Mouse (Mus musculus) sigmoid colon, adult 10 weeks (tissue): ENCODE measurements around the gene Rnf6. TPM values are rescaled to one million over a fixed set of nuclear protein-coding genes. Genes with fewer than 3 reads are reported as not detected.

Experiments used
- polyA plus RNA-seq: library from polyadenylated mRNA; stranded (reverse); fragments of 350-450 nt; fragmentation: Illumina TruSeq; extraction: RNeasy Lipid Tissue Mini Kit (QIAGEN cat#74804); gene quantifications from one replicate; pipeline ENCODE4 v1.2.3, GENCODE M21; 2014; ENCODE audit warnings: low read depth, low replicate concordance

Gene Rnf6
- polyA plus RNA-seq = 83.7 TPM

DNA sequence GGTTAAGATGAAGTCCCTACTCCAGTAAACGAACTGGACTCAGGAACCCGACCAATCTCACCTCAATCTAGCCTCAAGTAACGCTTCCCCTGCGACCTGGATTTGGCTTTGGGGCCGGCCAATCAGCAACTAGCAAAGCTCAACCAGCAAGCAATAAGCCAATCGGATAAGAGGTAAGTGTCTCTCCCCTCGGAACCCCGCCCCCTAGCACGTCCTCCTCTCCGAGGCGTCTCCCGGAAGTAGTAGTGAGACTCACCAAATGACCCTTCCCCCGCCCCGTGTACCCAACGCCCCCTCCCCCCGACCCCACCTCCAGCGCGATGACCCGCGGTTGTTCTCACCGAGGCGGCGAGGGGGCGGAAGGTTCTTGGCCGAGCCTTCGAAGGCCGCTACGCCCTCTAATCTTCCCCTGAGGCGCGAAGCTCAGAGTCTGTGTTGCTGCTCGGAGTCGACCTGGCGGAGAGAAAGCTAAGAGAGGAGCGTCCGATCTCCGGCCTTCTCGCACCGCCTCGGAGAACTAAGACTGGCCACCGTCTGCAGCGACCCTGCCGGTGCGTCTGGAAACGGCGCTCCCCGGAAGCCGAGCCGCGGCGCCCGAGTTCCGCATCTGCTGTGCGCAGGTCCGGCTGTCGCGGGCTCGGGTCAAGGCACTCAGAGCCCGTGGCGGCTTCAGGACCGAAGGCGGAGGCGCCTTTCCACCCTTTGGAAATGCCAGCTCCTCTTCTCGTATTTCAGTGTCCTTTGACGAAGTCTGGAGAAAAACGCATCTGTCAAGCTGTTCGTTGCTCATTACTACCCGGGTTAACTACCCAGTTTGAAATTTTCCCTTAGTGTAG lies at the start of gene Rnf6:
Gene Rnf6 (minus strand): TSS at position 677 of the 836 bp plus-strand sequence.

DNA sequence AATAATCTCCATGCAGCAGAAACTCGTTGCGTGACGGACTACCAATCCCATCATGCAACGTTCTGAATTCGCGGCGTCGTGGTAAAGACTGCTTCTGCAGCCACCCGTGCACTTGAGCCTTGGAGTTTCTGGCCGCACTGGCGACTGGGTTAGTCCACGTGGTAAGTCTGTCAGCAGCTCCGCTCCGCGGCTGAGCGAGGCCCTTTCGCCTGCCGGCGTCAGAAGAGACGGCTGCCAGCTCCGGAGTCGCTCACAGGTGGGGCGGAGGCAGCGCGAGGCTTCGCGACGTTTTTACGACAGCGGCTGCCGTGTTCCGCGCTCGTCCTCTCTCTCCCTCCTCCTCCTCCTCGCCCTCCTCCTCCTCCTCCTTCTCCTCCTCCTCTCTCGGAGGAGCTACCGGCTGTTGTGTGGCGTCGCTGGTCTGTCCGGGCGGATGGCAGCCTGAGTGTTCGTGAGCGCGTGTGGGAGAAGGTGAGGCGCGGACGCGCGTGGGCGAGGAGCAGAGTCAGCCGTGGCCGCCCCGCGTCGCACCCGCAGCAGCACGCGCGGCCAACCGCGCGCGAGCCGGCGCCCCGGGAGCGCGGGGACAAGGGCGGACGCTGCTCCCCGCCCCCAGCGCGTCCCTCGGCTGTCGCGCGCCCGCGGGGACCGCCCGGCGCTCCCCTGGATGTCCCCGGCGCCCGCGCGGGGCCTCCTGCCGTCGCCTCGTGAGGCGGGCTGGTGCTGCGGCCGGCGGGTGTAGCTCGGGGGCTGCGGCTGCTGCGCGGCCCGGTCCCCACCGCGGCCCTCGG lies 9.7 kb upstream of the Rnf6 start, which contains the start of gene Cdk8:
Gene Cdk8 (plus strand): TSS at position 367 of the 791 bp plus-strand sequence.

DNA sequence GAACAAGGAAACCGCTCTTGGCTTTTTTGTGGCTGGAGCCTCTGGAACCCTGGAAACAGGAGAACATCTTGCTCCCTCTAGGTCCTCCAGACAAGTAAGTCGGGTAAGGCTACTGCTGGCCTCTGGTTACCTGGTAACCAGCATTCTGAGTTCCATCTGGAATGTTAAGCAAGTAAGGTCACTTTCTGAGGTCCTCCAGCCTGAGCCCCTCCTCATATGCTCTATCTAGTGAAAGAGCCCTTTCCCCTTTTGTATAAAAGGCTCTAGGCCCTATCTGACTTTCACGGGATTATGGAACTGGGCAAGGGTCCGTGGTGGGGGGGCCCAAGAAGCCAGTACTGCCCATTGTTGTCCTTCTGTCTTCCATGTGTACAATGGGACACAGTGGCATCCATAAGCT lies 36.2 kb downstream of the Rnf6 start, which contains the start of gene 1700001J03Rik:
Gene 1700001J03Rik (minus strand): TSS at position 101 of the 400 bp plus-strand sequence.

DNA sequence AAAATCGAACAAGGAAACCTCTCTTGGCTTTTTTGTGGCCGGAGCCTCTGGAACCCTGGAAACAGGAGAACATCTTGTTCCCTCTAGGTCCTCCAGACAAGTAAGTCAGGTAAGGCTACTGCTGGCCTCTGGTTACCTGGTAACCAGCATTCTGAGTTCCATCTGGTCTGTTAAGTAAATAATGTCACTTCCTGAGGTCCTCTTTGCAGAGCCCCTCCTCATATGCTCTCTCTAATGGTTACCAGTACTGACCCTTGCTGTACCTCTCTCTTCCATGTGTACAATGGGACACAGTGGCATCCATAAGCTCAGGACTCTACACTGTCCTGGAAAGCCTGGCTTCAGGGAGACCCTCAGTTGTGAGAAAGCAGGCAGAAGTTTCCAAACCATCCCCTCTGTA lies 50.7 kb downstream of the Rnf6 start, which contains the start of gene Gm6309:
Gene Gm6309 (minus strand): TSS at position 101 of the 400 bp plus-strand sequence.

DNA sequence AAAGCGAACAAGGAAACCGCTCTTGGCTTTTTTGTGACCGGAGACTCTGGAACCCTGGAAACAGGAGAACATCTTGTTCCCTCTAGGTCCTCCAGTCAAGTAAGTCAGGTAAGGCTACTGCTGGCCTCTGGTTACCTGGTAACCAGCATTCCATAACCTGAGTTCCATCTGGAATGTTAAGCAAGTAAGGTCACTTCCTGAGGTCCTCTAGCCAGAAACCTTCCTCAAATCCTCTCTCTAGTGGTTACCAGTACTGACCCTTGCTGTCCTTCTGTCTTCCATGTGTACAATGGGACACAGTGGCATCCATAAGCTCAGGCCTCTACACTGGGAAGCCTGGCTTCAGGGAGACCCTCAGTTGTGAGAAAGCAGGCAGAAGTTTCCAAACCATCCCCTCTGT lies 60.9 kb downstream of the Rnf6 start, which contains the start of gene Gm5565:
Gene Gm5565 (minus strand): TSS at position 101 of the 400 bp plus-strand sequence.

Other genes with a start within 250 kb of the Rnf6 start
- gene Cyp3a25, start 211.9 kb downstream of the Rnf6 start, polyA plus RNA-seq = not detected
- not detected for gene Cyp3a59, start 142.3 kb downstream of the Rnf6 start, polyA plus RNA-seq
- gene Gm5565, start 61.0 kb downstream of the Rnf6 start, polyA plus RNA-seq = not detected
- gene Gm6309, start 50.8 kb downstream of the Rnf6 start, polyA plus RNA-seq = not detected
- not detected for gene 1700001J03Rik, start 36.3 kb downstream of the Rnf6 start, polyA plus RNA-seq
- gene Cdk8, start 9.7 kb upstream of the Rnf6 start, polyA plus RNA-seq = 124 TPM
- 5.1 TPM for gene Wasf3, start 163.4 kb upstream of the Rnf6 start, polyA plus RNA-seq